Mouse (Mus musculus): ENCODE results near the gene Nkx2-5. TPM values are rescaled to one million over a fixed set of nuclear protein-coding genes. Genes with fewer than 3 reads are reported as not detected.

Nkx2-5 gene
- polyA plus RNA-seq, 1 experiment: not detected

DNA sequence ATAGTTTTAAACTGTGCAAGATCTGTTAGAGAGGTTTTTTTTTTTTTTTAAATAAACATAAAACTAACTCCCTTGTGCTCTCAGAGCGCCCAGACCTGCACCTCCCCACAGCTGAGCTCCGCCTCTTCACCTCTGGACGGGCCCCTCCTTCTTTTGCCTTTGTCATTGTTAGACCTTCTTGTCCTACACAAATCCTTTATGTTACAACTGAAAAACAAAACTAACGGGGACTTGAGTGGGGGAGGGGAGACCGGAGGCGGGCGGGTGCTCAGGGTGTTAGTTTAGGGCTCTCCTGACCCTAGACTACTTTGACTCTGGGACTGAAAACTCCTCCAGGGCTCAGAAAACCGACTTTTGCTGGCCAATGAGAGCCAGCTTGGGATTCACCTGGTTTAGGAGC is 8.9 kb downstream of the Nkx2-5 start:
- Histone ChIP-seq H3K4me1 (ENCODE audit: control insufficient read depth, insufficient read depth, insufficient read length, low read length) (no peaks in the 10 kb centered on the region), H3K27ac (replicated peaks; ENCODE audit: low read depth, low read length) (no peak overlapping the region), H3K4me3 (ENCODE audit: insufficient read depth, low read depth, low read length) (no peak overlapping the region)

GRCm38 (mm10) chr17:26834966-26835755 is 9.6 kb downstream of the Nkx2-5 start:
- no peak overlapping the region for H3K27ac ChIP-seq (replicated peaks; ENCODE audit: low read depth, low read length)
- no peaks in the 10 kb centered on the region for H3K4me1 ChIP-seq (ENCODE audit: control insufficient read depth, insufficient read depth, insufficient read length, low read length)
- no peak overlapping the region for H3K4me3 ChIP-seq (ENCODE audit: insufficient read depth, low read depth, low read length)

GRCm38 (mm10) chr17:26834302-26834965 is 10.4 kb downstream of the Nkx2-5 start:
- Histone ChIP-seq H3K4me3 (ENCODE audit: insufficient read depth, low read depth, low read length) (no peak overlapping the region), H3K27ac (replicated peaks; ENCODE audit: low read depth, low read length) (no peak overlapping the region), H3K4me1 (ENCODE audit: control insufficient read depth, insufficient read depth, insufficient read length, low read length) (no peaks in the 10 kb centered on the region)

DNA sequence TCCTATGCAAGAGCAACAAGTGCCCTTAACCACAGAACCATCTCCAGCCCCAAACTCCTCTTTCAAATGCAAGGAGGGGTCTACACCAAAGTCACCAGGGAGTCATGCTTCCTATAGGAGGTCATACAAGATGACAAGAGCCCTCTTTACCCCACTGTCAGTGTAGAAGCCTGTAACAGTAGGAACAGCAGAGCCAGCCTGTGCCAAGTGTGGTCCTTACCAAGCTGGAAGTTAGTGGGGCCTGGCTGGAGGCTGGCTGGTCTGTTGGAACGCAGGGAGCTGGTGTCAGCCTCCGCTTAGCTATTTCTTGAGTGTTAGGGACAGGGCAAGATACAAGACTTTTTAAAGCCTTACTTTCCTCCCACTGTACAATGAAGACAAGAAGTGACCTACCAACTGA is 11.0 kb downstream of the Nkx2-5 start:
- H3K27ac ChIP-seq (replicated peaks; ENCODE audit: low read depth, low read length): no peak overlapping the region
- no peaks in the 10 kb centered on the region for H3K4me1 ChIP-seq (ENCODE audit: control insufficient read depth, insufficient read depth, insufficient read length, low read length)
- H3K4me3 ChIP-seq (ENCODE audit: insufficient read depth, low read depth, low read length): no peak overlapping the region

DNA sequence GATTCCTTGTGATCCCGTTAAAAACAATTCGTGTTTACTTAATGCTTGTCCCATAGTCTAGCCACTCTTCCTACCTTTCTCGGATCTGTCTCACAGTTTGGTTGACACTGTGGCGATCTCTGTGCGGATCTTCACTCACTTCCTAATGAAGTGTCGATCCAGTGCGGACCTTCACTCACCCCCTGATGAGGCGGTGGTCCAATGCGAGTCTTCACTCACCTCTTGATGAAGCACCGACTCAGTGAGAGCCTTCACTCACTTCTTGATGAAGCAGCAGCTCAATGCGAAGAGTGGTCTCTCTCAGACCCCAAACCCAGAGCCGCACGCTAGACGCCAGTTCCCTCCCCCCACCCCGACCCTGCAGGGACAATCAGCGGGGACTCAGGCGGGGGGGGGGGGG is 18.7 kb downstream of the Nkx2-5 start:
- no peak overlapping the region for H3K4me3 ChIP-seq (ENCODE audit: insufficient read depth, low read depth, low read length)
- no peaks in the 10 kb centered on the region for H3K4me1 ChIP-seq (ENCODE audit: control insufficient read depth, insufficient read depth, insufficient read length, low read length)
- no peak overlapping the region for H3K27ac ChIP-seq (replicated peaks; ENCODE audit: low read depth, low read length)

DNA sequence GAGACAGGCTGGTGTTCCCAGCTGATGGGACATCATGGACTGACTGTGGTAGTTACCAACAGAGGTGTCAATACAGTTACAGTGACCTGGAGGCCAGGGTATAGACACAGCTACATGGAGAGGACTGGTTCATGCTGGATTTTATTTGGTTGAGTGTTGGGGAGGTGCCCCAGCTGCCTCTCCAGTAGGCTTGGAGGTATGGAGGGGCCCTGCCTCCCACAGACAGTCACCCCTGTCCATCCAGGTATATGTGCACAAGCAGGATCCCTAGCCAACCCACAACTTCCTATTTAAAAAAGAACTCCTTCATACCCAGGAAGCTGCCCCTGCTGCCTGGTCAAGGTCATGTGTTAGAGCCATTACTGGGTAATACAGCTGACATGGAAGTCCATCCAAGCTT is 27.0 kb downstream of the Nkx2-5 start:
- Histone ChIP-seq H3K4me3 (ENCODE audit: insufficient read depth, low read depth, low read length) (no peak overlapping the region), H3K4me1 (ENCODE audit: control insufficient read depth, insufficient read depth, insufficient read length, low read length) (no peaks in the 10 kb centered on the region), H3K27ac (replicated peaks; ENCODE audit: low read depth, low read length) (no peak overlapping the region)

GRCm38 (mm10) chr17:26816810-26817209 is 28.0 kb downstream of the Nkx2-5 start:
- no peak overlapping the region for H3K27ac ChIP-seq (replicated peaks; ENCODE audit: low read depth, low read length)
- H3K4me1 ChIP-seq (ENCODE audit: control insufficient read depth, insufficient read depth, insufficient read length, low read length): no peaks in the 10 kb centered on the region
- no peak overlapping the region for H3K4me3 ChIP-seq (ENCODE audit: insufficient read depth, low read depth, low read length)

- no peaks in the 10 kb centered on the region for H3K4me1 ChIP-seq (ENCODE audit: control insufficient read depth, insufficient read depth, insufficient read length, low read length)
- no peak overlapping the region for H3K4me3 ChIP-seq (ENCODE audit: insufficient read depth, low read depth, low read length)
- H3K27ac ChIP-seq (replicated peaks; ENCODE audit: low read depth, low read length): no peak overlapping the region
These were observed 31.3 kb downstream of the Nkx2-5 start for GRCm38 (mm10) chr17:26813497-26813896.

GRCm38 (mm10) chr17:26812607-26813006 is 32.2 kb downstream of the Nkx2-5 start:
- Histone ChIP-seq H3K4me3 (ENCODE audit: insufficient read depth, low read depth, low read length) (no peak overlapping the region), H3K27ac (replicated peaks; ENCODE audit: low read depth, low read length) (no peak overlapping the region)

DNA sequence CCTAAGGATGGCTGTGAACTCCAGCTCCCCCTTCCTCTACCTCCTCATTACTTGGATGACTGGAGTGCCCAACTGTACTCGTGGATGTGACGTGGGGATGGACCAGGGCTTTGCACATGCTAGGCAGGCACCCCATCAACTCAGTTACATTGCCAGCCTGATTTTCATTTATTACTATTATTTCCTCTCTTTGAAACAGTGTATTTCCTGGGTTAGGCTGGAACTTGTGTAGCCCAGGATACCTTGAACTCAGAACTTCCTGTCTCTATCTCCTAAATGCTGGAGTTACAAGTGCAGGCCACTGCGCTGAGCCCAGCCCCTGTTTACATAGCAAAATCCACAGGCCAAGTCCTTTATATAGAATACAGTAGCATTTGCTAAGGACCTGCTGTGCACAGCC is 41.9 kb downstream of the Nkx2-5 start:
- no peak overlapping the region for H3K4me3 ChIP-seq (ENCODE audit: insufficient read depth, low read depth, low read length)
- H3K4me1 ChIP-seq (ENCODE audit: control insufficient read depth, insufficient read depth, insufficient read length, low read length): no peaks in the 10 kb centered on the region
- no peak overlapping the region for H3K27ac ChIP-seq (replicated peaks; ENCODE audit: low read depth, low read length)

More at GRCm38 (mm10) chr17:26812607-26813006, 32.2 kb downstream of the Nkx2-5 start:
- no peaks in the 10 kb centered on the region for H3K4me1 ChIP-seq (ENCODE audit: control insufficient read depth, insufficient read depth, insufficient read length, low read length)

DNA sequence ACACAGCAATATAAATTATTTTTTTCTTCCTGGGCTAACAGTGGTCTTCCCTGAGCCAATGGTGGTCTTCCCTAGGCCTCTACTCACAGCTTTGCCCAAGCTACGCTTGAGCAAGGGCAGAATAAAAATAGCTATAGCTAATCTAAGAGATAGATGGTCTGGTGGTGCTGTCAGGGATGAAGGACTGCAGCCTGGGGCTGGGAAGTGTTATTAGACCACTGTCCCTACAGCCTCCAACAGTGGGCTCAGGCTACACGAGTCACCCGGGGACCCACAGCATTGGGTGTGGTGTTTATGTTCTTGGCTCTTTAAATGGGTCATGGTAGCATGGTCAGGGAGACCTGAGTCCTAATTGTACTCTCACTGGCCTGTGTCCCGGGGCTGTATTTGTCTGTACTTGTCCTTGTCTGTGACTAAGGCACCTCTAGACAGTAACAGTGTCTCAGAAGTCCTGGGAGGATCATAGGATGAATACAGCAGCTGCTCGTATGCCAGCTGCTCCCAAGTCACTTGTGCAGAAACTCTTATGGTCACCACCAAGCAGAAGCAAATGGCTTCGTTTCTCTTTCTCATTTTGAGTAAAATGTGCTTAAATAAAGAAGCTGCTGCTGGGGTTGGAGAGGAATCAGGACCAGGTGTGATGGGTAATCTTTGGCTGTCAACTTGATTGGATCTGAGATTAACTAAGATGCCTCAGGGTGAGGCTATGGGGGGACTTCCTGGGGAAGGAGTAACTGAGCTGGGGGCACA is 47.3 kb downstream of the Nkx2-5 start:
- Histone ChIP-seq H3K4me1 (ENCODE audit: control insufficient read depth, insufficient read depth, insufficient read length, low read length) (no peaks in the 10 kb centered on the region), H3K27ac (replicated peaks; ENCODE audit: low read depth, low read length) (no peak overlapping the region), H3K4me3 (ENCODE audit: insufficient read depth, low read depth, low read length) (no peak overlapping the region)

DNA sequence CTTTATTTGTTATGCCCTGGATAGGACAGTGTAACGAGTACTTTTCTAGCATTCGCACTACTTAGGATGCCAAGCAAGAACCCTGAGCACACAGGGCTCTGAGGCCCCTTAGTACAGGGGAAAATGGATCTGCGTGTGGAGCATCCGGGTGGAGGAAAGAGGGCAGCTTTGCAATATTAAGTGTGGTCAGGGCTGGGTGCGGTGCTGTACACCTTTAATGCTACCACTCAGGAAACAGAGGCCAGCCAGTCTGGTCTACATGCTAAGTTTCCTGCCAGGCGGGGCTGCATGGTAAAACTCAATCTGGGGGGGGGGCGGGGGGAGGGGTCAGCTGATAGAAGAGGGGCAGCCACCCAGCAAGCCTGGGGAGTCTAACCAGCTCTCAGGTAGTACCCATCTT is 49.4 kb downstream of the Nkx2-5 start:
- H3K4me1 ChIP-seq (ENCODE audit: control insufficient read depth, insufficient read depth, insufficient read length, low read length): no peaks in the 10 kb centered on the region; the same call in 1 of the 2 replicates
- H3K4me3 ChIP-seq (ENCODE audit: insufficient read depth, low read depth, low read length): no peak overlapping the region
- no peak overlapping the region for H3K27ac ChIP-seq (replicated peaks; ENCODE audit: low read depth, low read length)

DNA sequence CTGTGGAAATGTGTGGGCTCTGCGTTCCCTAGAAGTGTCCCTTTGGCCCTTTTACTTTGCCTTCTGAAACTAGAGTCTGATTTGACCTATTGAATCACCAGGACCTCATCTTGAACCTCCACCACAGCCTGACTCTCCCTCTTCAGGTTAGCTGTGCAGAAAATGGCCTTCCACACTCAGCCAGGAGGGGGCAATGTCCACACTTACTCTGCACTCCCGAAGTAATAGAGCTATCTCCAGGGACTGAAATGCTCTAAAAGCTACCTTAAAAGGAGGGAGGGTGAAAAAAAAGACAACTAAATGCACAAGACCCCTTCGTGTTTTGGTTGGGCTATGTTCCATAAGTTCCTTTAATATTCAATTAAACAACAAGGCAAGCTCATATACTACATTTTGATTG is 50.1 kb downstream of the Nkx2-5 start:
- Histone ChIP-seq H3K4me1 (ENCODE audit: control insufficient read depth, insufficient read depth, insufficient read length, low read length) (no peaks in the 10 kb centered on the region; the same call in 1 of the 2 replicates), H3K4me3 (ENCODE audit: insufficient read depth, low read depth, low read length) (no peak overlapping the region), H3K27ac (replicated peaks; ENCODE audit: low read depth, low read length) (no peak overlapping the region)

GRCm38 (mm10) chr17:26793068-26793765 is 51.6 kb downstream of the Nkx2-5 start:
- Histone ChIP-seq H3K4me1 (ENCODE audit: control insufficient read depth, insufficient read depth, insufficient read length, low read length) (no peaks in the 10 kb centered on the region; the same call in 1 of the 2 replicates), H3K4me3 (ENCODE audit: insufficient read depth, low read depth, low read length) (no peak overlapping the region), H3K27ac (replicated peaks; ENCODE audit: low read depth, low read length) (no peak overlapping the region)

- Histone ChIP-seq H3K27ac (replicated peaks; ENCODE audit: low read depth, low read length) (no peak overlapping the region), H3K4me1 (ENCODE audit: control insufficient read depth, insufficient read depth, insufficient read length, low read length) (no peaks in the 10 kb centered on the region; the same call in 1 of the 2 replicates), H3K4me3 (ENCODE audit: insufficient read depth, low read depth, low read length) (no peak overlapping the region)
These were observed 52.7 kb downstream of the Nkx2-5 start for GRCm38 (mm10) chr17:26792096-26792495.
